Mouse (Mus musculus): ENCODE measurements around the gene Fbxo3. TPM values are rescaled to one million over a fixed set of nuclear protein-coding genes. Genes with fewer than 3 reads are reported as not detected.
"Not testable (repeated sequence)": the region's sequence is repeated elsewhere in the genome, so short reads cannot be mapped to it uniquely, and the experiment has no call there.

The Fbxo3 gene
- 55.4 and 56.0 TPM in 2 replicates for polyA plus RNA-seq (2015; fragmentation: Nextera tagmentation; extraction: Ambion mirVana)

DNA sequence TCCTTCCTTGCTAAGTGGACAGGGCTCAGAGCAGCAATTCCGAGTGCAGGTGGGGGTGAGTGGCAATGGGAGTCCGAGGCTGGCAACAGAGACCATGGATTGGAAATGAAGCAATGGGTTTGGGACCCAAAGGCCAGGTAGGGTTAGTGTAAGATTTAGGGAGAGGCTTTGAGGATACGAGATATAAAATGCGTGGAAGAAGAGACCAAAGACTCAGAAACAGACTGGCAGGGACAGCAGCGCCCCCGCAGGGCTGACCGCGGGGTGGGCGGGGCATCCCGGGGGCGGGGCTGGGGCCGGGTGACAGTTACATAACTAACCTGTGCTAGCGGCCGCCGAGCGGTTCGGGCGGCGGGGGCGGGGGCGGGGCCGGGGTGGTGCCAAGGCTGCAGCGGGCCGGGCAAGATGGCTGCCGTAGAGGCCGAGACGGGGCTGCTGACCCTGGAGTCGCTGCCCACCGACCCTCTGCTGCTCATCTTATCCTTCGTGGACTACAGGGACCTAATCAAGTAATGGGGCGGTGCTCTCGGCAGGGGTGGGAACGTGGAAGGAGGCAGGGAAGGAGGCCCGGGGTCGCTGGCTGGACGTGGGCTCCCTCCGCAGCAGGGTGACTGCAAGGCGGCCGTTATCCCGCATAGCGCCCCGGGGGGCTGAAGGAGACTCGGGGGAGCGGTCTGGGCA, at the start of gene Fbxo3:
Fbxo3 (plus strand) TSS at position 264 of the 681 bp plus-strand sequence.
- no peaks in the 10 kb centered on the region for H3K9me3 ChIP-seq
- peaks cover 11% of the 10 kb centered on the region; the same call in 1 of the 2 replicates for H3K4me1 ChIP-seq
- H3K4me3 ChIP-seq (replicated peaks), result peak within 1 kb of the TSS; percentile 94
- H3K27me3 ChIP-seq (replicated peaks), result no peaks in the 10 kb centered on the region
- WGBS, result under 1% methylated on average over 42 of the region's 44 CpGs
- peak within 1 kb of the TSS; percentile 5 for H3K27ac ChIP-seq
- H3K9ac ChIP-seq, result peak within 1 kb of the TSS; percentile 92
- ATAC-seq (ENCODE audit: insufficient read depth, low FRiP score, low read depth), result peak; percentile 95
- peaks cover 3% of the 10 kb centered on the region; the same call in 1 of the 2 replicates for H3K36me3 ChIP-seq
- peak within 1 kb of the TSS; percentile 72 for H3K4me2 ChIP-seq

DNA sequence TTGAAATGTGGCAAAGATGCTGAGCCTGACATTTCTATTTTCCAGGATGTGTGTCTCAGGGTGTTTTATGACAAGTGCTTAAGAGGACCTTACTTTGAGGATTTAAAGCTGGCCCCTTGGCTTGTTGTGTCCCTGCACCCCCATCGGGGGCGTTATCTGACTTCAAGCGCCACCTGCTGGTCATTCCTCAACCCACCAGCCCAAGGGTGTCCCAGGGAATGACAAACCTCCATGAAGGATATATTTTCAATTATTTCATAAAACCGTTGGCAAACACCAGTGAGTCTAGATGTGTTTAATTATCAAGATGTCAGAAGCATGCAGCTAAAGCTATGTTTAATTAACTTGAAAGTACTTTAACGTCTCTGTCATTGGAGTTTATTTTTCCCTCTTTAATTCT, 45.3 kb upstream of the Fbxo3 start:
- H3K9ac ChIP-seq, result no peak overlapping the region
- H3K36me3 ChIP-seq, result no peaks in the 10 kb centered on the region
- no peak overlapping the region for H3K4me2 ChIP-seq
- ATAC-seq (ENCODE audit: insufficient read depth, low FRiP score, low read depth), result no peak; the same call in 1 of the 2 replicates
- no peak overlapping the region for H3K27ac ChIP-seq
- no peaks in the 10 kb centered on the region for H3K27me3 ChIP-seq (replicated peaks)
- H3K9me3 ChIP-seq, result no peaks in the 10 kb centered on the region
- H3K4me3 ChIP-seq (replicated peaks), result no peak overlapping the region
- WGBS, result 10% methylated on average over 5 of the region's 5 CpGs
- H3K4me1 ChIP-seq, result no peaks in the 10 kb centered on the region

DNA sequence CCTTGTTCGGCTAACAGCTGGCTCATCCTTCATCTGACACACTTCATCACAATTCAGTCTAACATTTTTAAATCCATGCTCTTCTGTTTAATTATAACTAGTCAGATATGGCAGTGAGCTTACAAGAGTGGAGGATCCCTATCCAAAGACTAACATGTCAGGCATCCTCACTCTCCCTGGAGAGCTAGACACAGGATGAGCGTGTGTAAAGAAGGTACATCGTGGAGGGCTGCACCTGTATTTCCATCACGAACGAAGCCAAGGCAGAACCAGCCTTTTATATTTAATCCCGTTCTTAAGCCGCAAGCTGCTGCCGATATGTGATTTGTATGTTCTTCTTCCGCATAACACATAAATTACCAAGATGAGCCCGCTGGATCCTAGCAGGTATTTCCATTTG, 44.4 kb upstream of the Fbxo3 start:
- 81% methylated on average over 10 of the region's 10 CpGs for WGBS
- H3K4me2 ChIP-seq, result no peak overlapping the region

GRCm38 (mm10) chr2:103987595-103987994, 39.9 kb upstream of the Fbxo3 start:
- not testable (repeated sequence) for ATAC-seq (ENCODE audit: insufficient read depth, low FRiP score, low read depth)
- 62% methylated on average over 8 of the region's 8 CpGs for WGBS

More for the DNA sequence above, 44.4 kb upstream of the Fbxo3 start:
- H3K27me3 ChIP-seq (replicated peaks), result no peaks in the 10 kb centered on the region
- no peaks in the 10 kb centered on the region for H3K9me3 ChIP-seq
- no peak overlapping the region for H3K9ac ChIP-seq
- no peak overlapping the region for H3K4me3 ChIP-seq (replicated peaks)
- ATAC-seq (ENCODE audit: insufficient read depth, low FRiP score, low read depth), result no peak
- no peak overlapping the region for H3K27ac ChIP-seq
- H3K36me3 ChIP-seq, result no peaks in the 10 kb centered on the region
- no peaks in the 10 kb centered on the region for H3K4me1 ChIP-seq

DNA sequence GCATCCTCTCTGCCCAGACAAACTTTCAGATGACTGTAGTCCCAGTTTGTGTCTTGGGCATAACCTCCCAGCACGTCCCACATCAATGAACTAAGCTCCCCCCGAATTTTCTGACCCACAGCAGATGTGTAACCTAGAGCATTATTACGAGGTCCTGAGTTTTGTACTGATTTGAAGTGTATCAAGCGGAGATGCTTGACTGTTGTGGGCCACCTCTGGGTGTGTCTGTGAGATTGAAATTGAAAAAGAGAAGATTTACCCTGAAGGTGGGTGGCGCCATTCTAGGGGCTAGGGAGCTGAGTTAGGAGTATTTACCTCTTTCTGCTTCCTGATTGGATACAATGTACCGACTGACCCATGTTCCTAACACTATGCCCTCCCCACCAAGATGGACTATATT, 37.8 kb upstream of the Fbxo3 start:
- Histone ChIP-seq H3K9ac (no peak overlapping the region), H3K4me3 (replicated peaks) (no peak overlapping the region), H3K27ac (no peak overlapping the region), H3K9me3 (no peaks in the 10 kb centered on the region), H3K36me3 (no peaks in the 10 kb centered on the region), H3K4me1 (no peaks in the 10 kb centered on the region), H3K4me2 (no peak overlapping the region), H3K27me3 (replicated peaks) (0 out of 2 replicates have a peak, but pooled peaks cover 7% of the 10 kb centered on the region)
- 82% methylated on average over 6 of the region's 6 CpGs for whole genome bisulfite sequencing
- no peak for ATAC-seq (ENCODE audit: insufficient read depth, low FRiP score, low read depth)

More at GRCm38 (mm10) chr2:103987595-103987994, 39.9 kb upstream of the Fbxo3 start:
- not testable (repeated sequence) for H3K4me1 ChIP-seq; H3K4me2 ChIP-seq; H3K9me3 ChIP-seq; H3K27me3 ChIP-seq (replicated peaks); H3K4me3 ChIP-seq (replicated peaks); H3K27ac ChIP-seq; H3K9ac ChIP-seq; H3K36me3 ChIP-seq

GRCm38 (mm10) chr2:103991303-103991702, 36.2 kb upstream of the Fbxo3 start:
- no peak for ATAC-seq (ENCODE audit: insufficient read depth, low FRiP score, low read depth)
- Histone ChIP-seq H3K27me3 (replicated peaks) (0 out of 2 replicates have a peak, but pooled peaks cover 7% of the 10 kb centered on the region), H3K9me3 (no peaks in the 10 kb centered on the region), H3K9ac (no peak overlapping the region), H3K4me2 (no peak overlapping the region), H3K27ac (no peak overlapping the region), H3K4me3 (replicated peaks) (no peak overlapping the region), H3K36me3 (no peaks in the 10 kb centered on the region), H3K4me1 (no peaks in the 10 kb centered on the region)

GRCm38 (mm10) chr2:103992162-103992561, 35.4 kb upstream of the Fbxo3 start:
- Histone ChIP-seq H3K4me2 (no peak overlapping the region), H3K27me3 (replicated peaks) (0 out of 2 replicates have a peak, but pooled peaks cover 7% of the 10 kb centered on the region), H3K9me3 (no peaks in the 10 kb centered on the region), H3K4me3 (replicated peaks) (no peak overlapping the region), H3K4me1 (no peaks in the 10 kb centered on the region), H3K36me3 (no peaks in the 10 kb centered on the region), H3K27ac (no peak overlapping the region), H3K9ac (no peak overlapping the region)
- no peak for ATAC-seq (ENCODE audit: insufficient read depth, low FRiP score, low read depth)
- WGBS, result 66% methylated on average over 9 of the region's 9 CpGs

GRCm38 (mm10) chr2:103992618-103993332, 34.7 kb upstream of the Fbxo3 start:
- H3K27ac ChIP-seq, result no peak overlapping the region
- H3K9me3 ChIP-seq, result no peaks in the 10 kb centered on the region
- no peak overlapping the region for H3K9ac ChIP-seq
- 37% methylated on average over 17 of the region's 17 CpGs for WGBS
- H3K4me1 ChIP-seq, result no peaks in the 10 kb centered on the region
- no peak overlapping the region for H3K4me2 ChIP-seq
- ATAC-seq (ENCODE audit: insufficient read depth, low FRiP score, low read depth), result no peak
- no peaks in the 10 kb centered on the region for H3K36me3 ChIP-seq
- no peak overlapping the region for H3K4me3 ChIP-seq (replicated peaks)
- H3K27me3 ChIP-seq (replicated peaks), result 0 out of 2 replicates have a peak, but pooled peaks cover 7% of the 10 kb centered on the region

DNA sequence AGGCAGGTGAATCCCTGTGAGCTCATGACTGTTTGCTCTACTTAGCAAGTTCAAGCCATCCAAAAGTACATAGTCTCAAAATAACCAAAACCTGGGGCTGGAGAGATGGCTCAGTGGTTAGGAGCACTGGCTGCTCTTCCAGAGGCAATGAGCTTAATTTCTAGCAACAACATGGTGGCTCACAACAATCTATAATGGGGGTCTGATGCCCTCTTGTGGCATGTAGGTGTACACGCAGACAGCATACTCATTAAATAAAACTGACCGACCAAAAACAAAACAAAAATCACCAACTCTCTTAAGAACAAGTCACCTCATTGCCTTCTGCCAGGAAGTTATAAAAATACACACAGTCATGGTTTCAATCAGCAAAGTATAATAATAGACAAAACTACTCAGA, 26.4 kb upstream of the Fbxo3 start:
- H3K4me2 ChIP-seq, result no peak overlapping the region

GRCm38 (mm10) chr2:104001861-104002260, 25.7 kb upstream of the Fbxo3 start:
- no peaks in the 10 kb centered on the region; the same call in 1 of the 2 replicates for H3K27me3 ChIP-seq (replicated peaks)
- no peaks in the 10 kb centered on the region for H3K9me3 ChIP-seq
- H3K4me3 ChIP-seq (replicated peaks), result no peak overlapping the region
- no peak overlapping the region for H3K4me2 ChIP-seq
- no peaks in the 10 kb centered on the region for H3K36me3 ChIP-seq
- no peak overlapping the region for H3K9ac ChIP-seq
- no peak for ATAC-seq (ENCODE audit: insufficient read depth, low FRiP score, low read depth)
- WGBS, result 72% methylated on average over 4 of the region's 4 CpGs
- H3K4me1 ChIP-seq, result no peaks in the 10 kb centered on the region
- H3K27ac ChIP-seq, result no peak overlapping the region

More for the DNA sequence above, 26.4 kb upstream of the Fbxo3 start:
- no peak overlapping the region for H3K9ac ChIP-seq
- H3K9me3 ChIP-seq, result no peaks in the 10 kb centered on the region
- 24% methylated on average over 2 of the region's 2 CpGs for WGBS
- no peak overlapping the region for H3K27ac ChIP-seq
- ATAC-seq (ENCODE audit: insufficient read depth, low FRiP score, low read depth), result no peak
- H3K27me3 ChIP-seq (replicated peaks), result no peaks in the 10 kb centered on the region; the same call in 1 of the 2 replicates
- no peaks in the 10 kb centered on the region for H3K4me1 ChIP-seq
- no peak overlapping the region for H3K4me3 ChIP-seq (replicated peaks)
- no peaks in the 10 kb centered on the region for H3K36me3 ChIP-seq

DNA sequence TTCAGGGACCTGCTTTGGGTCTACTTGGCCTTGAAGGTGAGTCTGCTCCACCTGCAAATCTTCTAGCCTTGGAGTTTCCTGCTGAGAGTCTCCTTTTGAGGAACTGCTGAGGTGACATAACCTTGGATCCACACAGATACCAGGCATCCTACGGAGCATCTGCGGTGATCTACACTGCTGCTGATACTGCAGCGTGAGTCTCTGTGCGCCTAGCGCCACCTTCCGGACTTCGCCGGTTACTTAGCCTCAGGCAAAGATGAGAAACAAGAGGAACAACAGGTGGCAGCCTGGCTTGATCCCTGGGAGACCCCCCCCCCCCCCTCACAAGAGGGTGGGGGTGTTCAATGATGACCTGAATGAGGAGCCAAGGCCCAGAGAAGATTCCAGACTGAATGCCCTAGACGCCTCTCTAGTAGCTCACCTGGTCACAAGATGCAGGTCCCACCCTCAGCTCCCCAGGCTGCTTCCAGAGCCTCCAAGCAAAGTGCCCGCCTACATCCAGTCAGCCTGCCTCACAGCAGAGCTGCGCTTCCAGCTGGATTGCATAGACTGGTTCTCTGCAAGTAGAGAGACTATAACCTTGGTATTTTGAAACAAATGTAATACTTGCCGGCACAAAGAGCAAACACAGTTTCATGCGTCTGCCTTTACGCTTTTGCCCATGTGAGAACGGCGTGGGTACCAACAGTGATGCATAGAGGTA, 24.7 kb upstream of the Fbxo3 start:
- no peak overlapping the region for H3K4me3 ChIP-seq (replicated peaks)
- 32% methylated on average over 16 of the region's 16 CpGs for WGBS
- no peak overlapping the region for H3K9ac ChIP-seq
- no peak overlapping the region for H3K4me2 ChIP-seq
- H3K4me1 ChIP-seq, result no peaks in the 10 kb centered on the region
- no peak for ATAC-seq (ENCODE audit: insufficient read depth, low FRiP score, low read depth)
- no peaks in the 10 kb centered on the region for H3K36me3 ChIP-seq
- no peak overlapping the region for H3K27ac ChIP-seq
- H3K27me3 ChIP-seq (replicated peaks), result no peaks in the 10 kb centered on the region; the same call in 1 of the 2 replicates
- H3K9me3 ChIP-seq, result no peaks in the 10 kb centered on the region

Measured in stomach, embryonic 15.5 days (tissue).